ENCODE assay signal across 8 mouse cellular contexts in genomic region chr12:33302523-33303383, GRCm38 (mm10).
DNase-seq lines count a peak whose midpoint lies in the region; ATAC-seq and TF ChIP-seq lines count a peak whose summit lies in the region.

No protein-coding gene starts in this region.

- ATAC-seq in lung, embryonic 15.5 days (ENCODE audit: borderline replicate concordance, extremely low read depth, low FRiP score, low TSS enrichment): peak; percentile 56; the same call in 1 of the 2 replicates
- ATAC-seq in neural tube, embryonic 15.5 days (ENCODE audit: low FRiP score): peak; percentile 48; the same call in 1 of the 2 replicates

- H3K9ac ChIP-seq in ES-Bruce4 (ENCODE audit: low read depth, poor library complexity, severe bottlenecking): no peak overlapping the region
- H3K9ac ChIP-seq in lung, embryonic 15.5 days: peak overlapping the region; percentile 41; the same call in 1 of the 2 replicates
- H3K9ac ChIP-seq in neural tube, embryonic 15.5 days (replicated peaks): peak overlapping the region; percentile 36

- TF ChIP-seq POLR2A in ES-Bruce4 (IDR thresholded peaks at IDR 0.05; ENCODE audit: insufficient read depth, low read length): no peak

- H3K36me3 ChIP-seq in ES-Bruce4 (ENCODE audit: control insufficient read depth, insufficient read depth, low read length, poor library complexity, severe bottlenecking): no peaks in the 10 kb centered on the region
- H3K36me3 ChIP-seq in forebrain, embryonic 10.5 days (replicated peaks): no peaks in the 10 kb centered on the region
- H3K36me3 ChIP-seq in lung, embryonic 15.5 days: no peaks in the 10 kb centered on the region
- no peaks in the 10 kb centered on the region for H3K36me3 ChIP-seq in neural tube, embryonic 15.5 days

- TF ChIP-seq EP300 in ES-Bruce4 (IDR thresholded peaks at IDR 0.05; ENCODE audit: insufficient read depth, low read depth, low read length): no peak

- TF ChIP-seq CTCF in ES-Bruce4 (IDR thresholded peaks at IDR 0.05; ENCODE audit: low read depth, low read length): no peak

- intact Hi-C loops in heart, postnatal 10 days (cut with DNase I): loop anchor here (5.0 kb wide), 1 partner anchor 125 kb away; the partner anchor contains the start of gene Twistnb

- 1% methylated on average over 29 of the region's 29 CpGs for WGBS in forebrain, embryonic 10.5 days
- under 1% methylated on average over 29 of the region's 29 CpGs for WGBS in lung, embryonic 15.5 days
- WGBS in neural tube, embryonic 15.5 days: under 1% methylated on average over 29 of the region's 29 CpGs

- H3K27me3 ChIP-seq in ES-Bruce4 (ENCODE audit: control insufficient read depth, insufficient read depth, low read length, poor library complexity, severe bottlenecking): no peaks in the 10 kb centered on the region
- peaks cover 40% of the 10 kb centered on the region for H3K27me3 ChIP-seq in forebrain, embryonic 10.5 days (ENCODE audit: poor library complexity, severe bottlenecking)
- no peaks in the 10 kb centered on the region for H3K27me3 ChIP-seq in lung, embryonic 15.5 days
- peaks cover 4% of the 10 kb centered on the region for H3K27me3 ChIP-seq in neural tube, embryonic 15.5 days (replicated peaks)

- H3K4me3 ChIP-seq in ES-Bruce4 (ENCODE audit: low read depth, low read length): peak overlapping the region; percentile 32
- peak overlapping the region; percentile 57 for H3K4me3 ChIP-seq in forebrain, embryonic 10.5 days
- H3K4me3 ChIP-seq in lung, embryonic 15.5 days: peak overlapping the region; percentile 53
- peak overlapping the region; percentile 40 for H3K4me3 ChIP-seq in neural tube, embryonic 15.5 days (replicated peaks)

- peak overlapping the region; percentile 88 for H3K4me2 ChIP-seq in lung, embryonic 15.5 days
- peak overlapping the region; percentile 81 for H3K4me2 ChIP-seq in neural tube, embryonic 15.5 days

- peaks cover 2% of the 10 kb centered on the region for H3K4me1 ChIP-seq in ES-Bruce4 (ENCODE audit: control insufficient read depth, insufficient read depth, low read length)
- peaks cover 23% of the 10 kb centered on the region for H3K4me1 ChIP-seq in forebrain, embryonic 10.5 days
- peaks cover 18% of the 10 kb centered on the region for H3K4me1 ChIP-seq in lung, embryonic 15.5 days
- H3K4me1 ChIP-seq in neural tube, embryonic 15.5 days: peaks cover 23% of the 10 kb centered on the region

- DNase-seq in brain, embryonic 18.5 days (ENCODE audit: low read depth, low spot score): peak; percentile 24
- DNase-seq in forebrain, embryonic 10.5 days (ENCODE audit: extremely low spot score, low spot score): peak; percentile 38
- peak; percentile 77 to 83 for DNase-seq in heart, postnatal 10 days
- peak; percentile 77 to 89 for DNase-seq in kidney, postnatal 36 days
- peak; percentile 66 for DNase-seq in thymus, postnatal 0 days (ENCODE audit: low spot score)

- no peak overlapping the region for H3K27ac ChIP-seq in ES-Bruce4 (ENCODE audit: insufficient read depth, low read length)
- no peak overlapping the region for H3K27ac ChIP-seq in forebrain, embryonic 10.5 days
- H3K27ac ChIP-seq in lung, embryonic 15.5 days: peak overlapping the region; percentile 85
- no peak overlapping the region for H3K27ac ChIP-seq in neural tube, embryonic 15.5 days (replicated peaks)

- no peaks in the 10 kb centered on the region for H3K9me3 ChIP-seq in ES-Bruce4 (replicated peaks; ENCODE audit: control insufficient read depth, insufficient read depth, low read length, poor library complexity, severe bottlenecking)
- no peaks in the 10 kb centered on the region for H3K9me3 ChIP-seq in forebrain, embryonic 10.5 days
- H3K9me3 ChIP-seq in lung, embryonic 15.5 days: no peaks in the 10 kb centered on the region
- no peaks in the 10 kb centered on the region for H3K9me3 ChIP-seq in neural tube, embryonic 15.5 days (replicated peaks)

Comparison
In these comparisons a context has a peak if more than half of its experiments do, and no peak if none do; other contexts are left out.
1. DNase-seq: peak in every context shown above with its lines; median percentile 83 in kidney, postnatal 36 days; 80 in heart, postnatal 10 days; 66 in thymus, postnatal 0 days; 38 in forebrain, embryonic 10.5 days; 24 in brain, embryonic 18.5 days.